Mouse (Mus musculus): Measurements from ENCODE around the gene Zfp326. TPM values are rescaled to one million over a fixed set of nuclear protein-coding genes. Genes with fewer than 3 reads are reported as not detected.
"Not testable (repeated sequence)": the region's sequence is repeated elsewhere in the genome, so short reads cannot be mapped to it uniquely, and the experiment has no call there.

The Zfp326 gene
- total RNA-seq, 2 experiments from 2014 or later = 4.0 to 4.4 TPM

GRCm38 (mm10) chr5:105861616-105862015 lies 14.7 kb upstream of the Zfp326 start:
- ATAC-seq (replicated peaks; ENCODE audit: low FRiP score, poor library complexity, severe bottlenecking) = no peak

- ATAC-seq (replicated peaks; ENCODE audit: low FRiP score, poor library complexity, severe bottlenecking) = not testable (repeated sequence)
Observed at GRCm38 (mm10) chr5:105865110-105865628, 11.2 kb upstream of the Zfp326 start.

GRCm38 (mm10) chr5:105867427-105867826 lies 8.9 kb upstream of the Zfp326 start:
- no peak for ATAC-seq (replicated peaks; ENCODE audit: low FRiP score, poor library complexity, severe bottlenecking)

- no peak for ATAC-seq (replicated peaks; ENCODE audit: low FRiP score, poor library complexity, severe bottlenecking)
Observed at GRCm38 (mm10) chr5:105867841-105868447, 8.4 kb upstream of the Zfp326 start.

GRCm38 (mm10) chr5:105868593-105868992 lies 7.8 kb upstream of the Zfp326 start:
- ATAC-seq (replicated peaks; ENCODE audit: low FRiP score, poor library complexity, severe bottlenecking) = peak; percentile 66; the same call in 1 of the 2 replicates

GRCm38 (mm10) chr5:105869739-105870138 lies 6.6 kb upstream of the Zfp326 start:
- no peak for ATAC-seq (replicated peaks; ENCODE audit: low FRiP score, poor library complexity, severe bottlenecking)

- ATAC-seq (replicated peaks; ENCODE audit: low FRiP score, poor library complexity, severe bottlenecking) = no peak
Observed at GRCm38 (mm10) chr5:105871140-105871539, 5.2 kb upstream of the Zfp326 start.

GRCm38 (mm10) chr5:105872176-105872575 lies 4.2 kb upstream of the Zfp326 start:
- ATAC-seq (replicated peaks; ENCODE audit: low FRiP score, poor library complexity, severe bottlenecking) = no peak

GRCm38 (mm10) chr5:105872916-105873315 lies 3.4 kb upstream of the Zfp326 start:
- no peak for ATAC-seq (replicated peaks; ENCODE audit: low FRiP score, poor library complexity, severe bottlenecking)

- ATAC-seq (replicated peaks; ENCODE audit: low FRiP score, poor library complexity, severe bottlenecking) = no peak
Observed at GRCm38 (mm10) chr5:105873774-105874173, 2.6 kb upstream of the Zfp326 start.

- no peak for ATAC-seq (replicated peaks; ENCODE audit: low FRiP score, poor library complexity, severe bottlenecking)
Observed at GRCm38 (mm10) chr5:105874476-105874875, 1.9 kb upstream of the Zfp326 start.

GRCm38 (mm10) chr5:105876925-105877774 lies 785 bp downstream of the Zfp326 start:
- no peak for ATAC-seq (replicated peaks; ENCODE audit: low FRiP score, poor library complexity, severe bottlenecking)

- ATAC-seq (replicated peaks; ENCODE audit: low FRiP score, poor library complexity, severe bottlenecking) = no peak
Observed at GRCm38 (mm10) chr5:105887317-105887716, 11.0 kb downstream of the Zfp326 start.

- no peak for ATAC-seq (replicated peaks; ENCODE audit: low FRiP score, poor library complexity, severe bottlenecking)
Observed at GRCm38 (mm10) chr5:105898161-105898560, 21.8 kb downstream of the Zfp326 start.

GRCm38 (mm10) chr5:105909209-105909608 lies 32.8 kb downstream of the Zfp326 start:
- no peak for ATAC-seq (replicated peaks; ENCODE audit: low FRiP score, poor library complexity, severe bottlenecking)

- ATAC-seq (replicated peaks; ENCODE audit: low FRiP score, poor library complexity, severe bottlenecking) = no peak
Observed at GRCm38 (mm10) chr5:105909671-105910070, 33.3 kb downstream of the Zfp326 start.

GRCm38 (mm10) chr5:105911498-105911897 lies 35.1 kb downstream of the Zfp326 start:
- ATAC-seq (replicated peaks; ENCODE audit: low FRiP score, poor library complexity, severe bottlenecking) = no peak

- ATAC-seq (replicated peaks; ENCODE audit: low FRiP score, poor library complexity, severe bottlenecking) = no peak
Observed at GRCm38 (mm10) chr5:105917398-105917797, 41.0 kb downstream of the Zfp326 start.

GRCm38 (mm10) chr5:105918289-105918688 lies 41.9 kb downstream of the Zfp326 start:
- ATAC-seq (replicated peaks; ENCODE audit: low FRiP score, poor library complexity, severe bottlenecking) = no peak; the same call in 1 of the 2 replicates

GRCm38 (mm10) chr5:105922818-105923487 lies 46.6 kb downstream of the Zfp326 start:
- no peak for ATAC-seq (replicated peaks; ENCODE audit: low FRiP score, poor library complexity, severe bottlenecking)
